Mouse (Mus musculus): ENCODE measurements around the gene Gphn. TPM values are rescaled to one million over a fixed set of nuclear protein-coding genes. Genes with fewer than 3 reads are reported as not detected.

The Gphn gene
- polyA plus RNA-seq, 1 experiment from 2014 or later = 19.3 TPM

DNA sequence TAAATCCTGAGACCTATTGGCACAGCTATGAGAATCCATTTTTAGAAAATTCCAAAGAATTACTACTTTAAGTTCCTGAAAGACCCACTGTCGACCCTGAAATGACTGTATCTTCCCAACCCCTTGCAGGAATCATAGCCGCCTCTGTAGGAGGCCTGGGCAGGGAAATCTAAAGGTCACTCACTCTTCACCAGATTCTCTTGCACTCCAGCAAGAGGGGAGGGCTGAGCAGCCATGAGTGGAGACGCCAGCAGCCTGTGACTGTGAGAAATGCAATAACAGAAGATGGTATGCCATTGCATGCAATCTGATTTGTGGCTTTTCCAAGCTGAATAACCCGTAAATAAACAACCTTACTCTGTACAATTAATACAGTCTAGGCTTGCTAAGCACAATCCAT, 501.5 kb downstream of the Gphn start:
- Histone ChIP-seq H3K27ac (peak overlapping the region; percentile 10; the same call in 1 of the 2 replicates), H3K4me3 (replicated peaks; ENCODE audit: low read depth, low read length) (no peak overlapping the region), H3K9ac (ENCODE audit: low read depth, low read length) (no peak overlapping the region), H3K4me1 (replicated peaks; ENCODE audit: insufficient read depth, low read length) (no peaks in the 10 kb centered on the region), H3K4me2 (ENCODE audit: low read length) (no peak overlapping the region), H3K27me3 (ENCODE audit: insufficient read depth, low read length) (no peaks in the 10 kb centered on the region), H3K9me3 (replicated peaks; ENCODE audit: low read length) (no peaks in the 10 kb centered on the region), H3K36me3 (ENCODE audit: insufficient read depth, low read length) (no peaks in the 10 kb centered on the region)
- WGBS = 27% methylated on average over 4 of the region's 4 CpGs
- no peak for TF ChIP-seq CTCF (IDR thresholded peaks at IDR 0.05; ENCODE audit: low read depth)
- DNase-seq (ENCODE audit: low spot score) = peak; percentile 50
- peak; percentile 68; the same call in 1 of the 2 replicates for ATAC-seq (replicated peaks; ENCODE audit: low FRiP score, low read depth)

Other genes starting within 250 kb of the Gphn start
- not detected in 2 replicates for gene Gm6657, start 32.1 kb upstream of the Gphn start, polyA plus RNA-seq (2015; fragmentation: Nextera tagmentation; extraction: Ambion mirVana)

Data from kidney, postnatal 0 days (tissue).